Mouse (Mus musculus): ENCODE measurements around the gene Lrrc37a. TPM values are rescaled to one million over a fixed set of nuclear protein-coding genes. Genes with fewer than 3 reads are reported as not detected.
"Not testable (repeated sequence)": the region's sequence is repeated elsewhere in the genome, so short reads cannot be mapped to it uniquely, and the experiment has no call there.

The Lrrc37a gene
- total RNA-seq, 1 experiment = not detected

DNA sequence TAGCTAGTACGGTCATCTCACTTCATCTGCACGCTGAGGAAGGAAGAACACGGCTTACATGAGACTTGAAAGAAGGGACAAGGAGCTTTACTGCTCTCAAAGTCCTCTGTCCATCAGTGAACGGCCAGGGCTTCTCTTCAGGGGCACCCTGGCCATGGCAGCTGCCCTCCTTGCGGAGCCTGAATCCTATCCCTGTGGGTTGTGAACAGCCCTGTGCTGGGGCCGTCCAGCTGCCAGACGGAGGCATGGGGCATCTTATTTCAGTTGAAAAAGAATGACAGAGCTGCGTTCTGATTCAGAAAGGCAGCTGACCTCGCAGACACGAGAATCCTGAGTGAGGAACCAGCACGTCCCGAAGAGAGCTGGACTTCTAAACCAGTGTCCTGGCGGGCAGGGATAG, 95.5 kb downstream of the Lrrc37a start:
- TF ChIP-seq CHD2 (IDR thresholded peaks at IDR 0.05; ENCODE audit: low read depth, low read length) = no peak
- in situ Hi-C loops (cut with MboI; ENCODE audit: low sequenced_read_pairs in 2 of 2, unreplicated experiment in 2 of 2) = no loop called here
- H3K27ac ChIP-seq (ENCODE audit: insufficient read depth, low read depth, low read length, poor library complexity, severe bottlenecking) = no peak overlapping the region
- no peak overlapping the region for H3K4me3 ChIP-seq (ENCODE audit: insufficient read depth in 1 of 2, low read depth in 1 of 2, low read length in 2 of 2, poor library complexity in 1 of 2, severe bottlenecking in 1 of 2)
- peaks cover 2% of the 10 kb centered on the region; the same call in 1 of the 2 replicates for H3K36me3 ChIP-seq (ENCODE audit: control insufficient read depth, insufficient read depth, low read length, poor library complexity, severe bottlenecking)
- H3K9me3 ChIP-seq (ENCODE audit: control insufficient read depth, insufficient read depth, low read depth, low read length) = no peaks in the 10 kb centered on the region
- H3K4me1 ChIP-seq (ENCODE audit: control insufficient read depth in 2 of 2, insufficient read depth in 2 of 2, low read length in 2 of 2, poor library complexity in 1 of 2) = peaks cover 17 to 24% of the 10 kb centered on the region in 2 experiments
- H3K9ac ChIP-seq (ENCODE audit: insufficient read depth, low read depth, low read length, poor library complexity, severe bottlenecking) = no peak overlapping the region
- no peak for DNase-seq (ENCODE audit: low read depth, low spot score)

DNA sequence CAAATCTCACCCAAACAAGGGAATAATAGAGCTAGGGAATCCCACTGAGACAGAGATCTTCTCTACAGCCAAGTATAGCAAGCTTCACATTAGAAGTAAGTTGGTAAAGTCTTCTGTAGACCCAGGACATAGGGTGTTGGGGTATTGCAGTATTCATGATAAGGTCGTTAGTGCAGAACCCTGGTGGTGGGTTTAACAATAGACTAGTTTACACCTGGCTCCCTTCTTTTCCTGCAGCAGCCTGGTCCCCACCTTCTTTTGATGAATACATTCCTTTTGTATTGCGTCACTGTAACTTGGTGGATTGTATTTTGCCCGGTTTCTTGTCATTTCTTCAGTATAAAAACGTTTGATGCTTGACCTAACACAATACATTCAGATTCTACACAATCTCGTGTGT, 97.3 kb downstream of the Lrrc37a start:
- H3K36me3 ChIP-seq (ENCODE audit: control insufficient read depth, insufficient read depth, low read length, poor library complexity, severe bottlenecking); in situ Hi-C loops (cut with MboI; ENCODE audit: low sequenced_read_pairs in 2 of 2, unreplicated experiment in 2 of 2); H3K9me3 ChIP-seq (ENCODE audit: control insufficient read depth, insufficient read depth, low read depth, low read length): not testable (repeated sequence)
- Histone ChIP-seq H3K9ac (ENCODE audit: insufficient read depth, low read depth, low read length, poor library complexity, severe bottlenecking) (peak overlapping the region; percentile 63; the same call in 1 of the 2 replicates), H3K4me3 (ENCODE audit: insufficient read depth in 1 of 2, low read depth in 1 of 2, low read length in 2 of 2, poor library complexity in 1 of 2, severe bottlenecking in 1 of 2) (peak overlapping the region in 1 of 2 experiments; percentile 37; a peak in 2 of 4 replicates), H3K27ac (ENCODE audit: insufficient read depth, low read depth, low read length, poor library complexity, severe bottlenecking) (peak overlapping the region; percentile 97), H3K4me1 (ENCODE audit: control insufficient read depth in 2 of 2, insufficient read depth in 2 of 2, low read length in 2 of 2, poor library complexity in 1 of 2) (peaks cover 15 to 30% of the 10 kb centered on the region in 2 experiments)
- DNase-seq (ENCODE audit: low read depth, low spot score) = peak; percentile 55

DNA sequence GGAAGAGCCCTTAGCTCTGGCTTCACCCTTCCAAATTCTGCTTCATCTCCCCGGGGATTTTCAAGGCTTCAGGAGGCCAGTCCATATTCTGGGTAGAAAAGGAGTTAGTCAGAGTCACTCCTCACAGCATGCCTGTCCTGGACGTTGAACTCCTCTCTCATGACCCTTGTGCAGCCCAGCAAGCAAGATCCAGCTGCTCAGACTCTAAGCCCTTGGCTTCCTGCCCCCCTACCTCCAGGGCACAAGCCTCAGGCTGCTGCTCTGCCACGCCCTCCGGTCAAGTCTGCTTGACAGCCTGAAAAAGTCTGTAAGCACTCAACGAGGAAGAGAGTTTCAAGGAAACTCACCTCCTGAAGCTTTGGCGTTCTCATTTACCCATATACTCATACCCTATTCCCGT, 97.8 kb downstream of the Lrrc37a start:
- DNase-seq (ENCODE audit: low read depth, low spot score) = peak; percentile 66
- H3K27ac ChIP-seq (ENCODE audit: insufficient read depth, low read depth, low read length, poor library complexity, severe bottlenecking) = peak overlapping the region; percentile 94
- no peak overlapping the region for H3K9ac ChIP-seq (ENCODE audit: insufficient read depth, low read depth, low read length, poor library complexity, severe bottlenecking)
- in situ Hi-C loops (cut with MboI; ENCODE audit: low sequenced_read_pairs in 2 of 2, unreplicated experiment in 2 of 2) = no loop called here
- no peak overlapping the region; a peak in 1 of 4 replicates for H3K4me3 ChIP-seq (ENCODE audit: insufficient read depth in 1 of 2, low read depth in 1 of 2, low read length in 2 of 2, poor library complexity in 1 of 2, severe bottlenecking in 1 of 2)
- H3K9me3 ChIP-seq (ENCODE audit: control insufficient read depth, insufficient read depth, low read depth, low read length) = no peaks in the 10 kb centered on the region
- TF ChIP-seq HCFC1 (IDR thresholded peaks at IDR 0.05; ENCODE audit: borderline replicate concordance, insufficient read depth, low read length) = no peak
- H3K4me1 ChIP-seq (ENCODE audit: control insufficient read depth in 2 of 2, insufficient read depth in 2 of 2, low read length in 2 of 2, poor library complexity in 1 of 2) = peaks cover 14 to 30% of the 10 kb centered on the region in 2 experiments
- H3K36me3 ChIP-seq (ENCODE audit: control insufficient read depth, insufficient read depth, low read length, poor library complexity, severe bottlenecking) = peaks cover 11% of the 10 kb centered on the region

DNA sequence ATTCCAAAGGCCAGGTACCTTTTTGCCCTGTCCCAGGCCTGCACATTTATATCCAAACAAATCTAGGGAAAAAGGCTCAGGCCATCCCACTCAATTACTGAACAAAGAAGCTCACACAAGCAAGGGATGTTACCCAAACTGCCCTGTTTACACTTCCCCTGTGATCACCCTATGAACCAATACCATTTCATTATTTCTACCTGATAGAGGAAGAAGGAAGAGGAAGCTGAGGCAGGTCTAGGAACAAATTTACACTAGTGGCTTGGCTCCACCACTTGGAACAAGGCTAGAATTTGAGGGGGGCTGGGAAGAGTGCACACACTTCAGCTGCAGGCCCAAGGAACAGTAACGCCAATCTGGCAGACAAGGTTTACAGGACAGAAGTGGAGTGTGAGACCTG, 98.6 kb downstream of the Lrrc37a start:
- no peak for DNase-seq (ENCODE audit: low read depth, low spot score)
- Histone ChIP-seq H3K4me3 (ENCODE audit: insufficient read depth in 1 of 2, low read depth in 1 of 2, low read length in 2 of 2, poor library complexity in 1 of 2, severe bottlenecking in 1 of 2) (no peak overlapping the region), H3K27ac (ENCODE audit: insufficient read depth, low read depth, low read length, poor library complexity, severe bottlenecking) (peak overlapping the region; percentile 94), H3K9ac (ENCODE audit: insufficient read depth, low read depth, low read length, poor library complexity, severe bottlenecking) (no peak overlapping the region; the same call in 1 of the 2 replicates), H3K9me3 (ENCODE audit: control insufficient read depth, insufficient read depth, low read depth, low read length) (no peaks in the 10 kb centered on the region), H3K36me3 (ENCODE audit: control insufficient read depth, insufficient read depth, low read length, poor library complexity, severe bottlenecking) (peaks cover 12% of the 10 kb centered on the region), H3K4me1 (ENCODE audit: control insufficient read depth in 2 of 2, insufficient read depth in 2 of 2, low read length in 2 of 2, poor library complexity in 1 of 2) (peaks cover 11 to 26% of the 10 kb centered on the region in 2 experiments)
- in situ Hi-C loops (cut with MboI; ENCODE audit: low sequenced_read_pairs in 2 of 2, unreplicated experiment in 2 of 2) = no loop called here
- no peak for TF ChIP-seq MAFK (IDR thresholded peaks at IDR 0.05; ENCODE audit: insufficient read depth, low read depth, low read length)
- TF ChIP-seq ZNF384 (IDR thresholded peaks at IDR 0.05; ENCODE audit: low read depth, low read length) = no peak
- TF ChIP-seq CHD2 (IDR thresholded peaks at IDR 0.05; ENCODE audit: low read depth, low read length) = no peak
- no peak for TF ChIP-seq ZC3H11A (IDR thresholded peaks at IDR 0.05; ENCODE audit: borderline replicate concordance, low read depth, low read length)
- no peak for TF ChIP-seq HCFC1 (IDR thresholded peaks at IDR 0.05; ENCODE audit: borderline replicate concordance, insufficient read depth, low read length)

DNA sequence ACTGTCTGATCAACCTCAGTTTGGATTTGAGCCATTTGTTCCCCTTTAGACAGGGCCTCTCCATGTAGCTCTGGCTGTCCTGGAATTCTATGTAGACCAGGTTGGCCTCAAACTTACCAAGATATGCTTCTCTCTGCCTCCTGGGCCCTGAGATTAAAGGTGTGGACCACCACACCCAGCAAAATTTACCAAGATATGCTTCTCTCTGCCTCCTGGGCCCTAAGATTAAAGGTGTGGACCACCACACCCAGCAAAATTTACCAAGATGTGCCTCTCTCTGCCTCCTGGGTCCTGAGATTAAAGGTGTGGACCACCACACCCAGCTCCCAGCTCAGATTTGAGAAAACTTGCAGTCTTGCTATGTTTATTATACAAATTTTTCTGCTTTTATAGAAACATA, 99.8 kb downstream of the Lrrc37a start:
- peaks cover 12% of the 10 kb centered on the region for H3K36me3 ChIP-seq (ENCODE audit: control insufficient read depth, insufficient read depth, low read length, poor library complexity, severe bottlenecking)
- H3K9ac ChIP-seq (ENCODE audit: insufficient read depth, low read depth, low read length, poor library complexity, severe bottlenecking) = no peak overlapping the region
- peaks cover 11 to 20% of the 10 kb centered on the region in 2 experiments for H3K4me1 ChIP-seq (ENCODE audit: control insufficient read depth in 2 of 2, insufficient read depth in 2 of 2, low read length in 2 of 2, poor library complexity in 1 of 2)
- no peaks in the 10 kb centered on the region for H3K9me3 ChIP-seq (ENCODE audit: control insufficient read depth, insufficient read depth, low read depth, low read length)
- H3K4me3 ChIP-seq (ENCODE audit: insufficient read depth in 1 of 2, low read depth in 1 of 2, low read length in 2 of 2, poor library complexity in 1 of 2, severe bottlenecking in 1 of 2) = no peak overlapping the region
- TF ChIP-seq CHD2 (IDR thresholded peaks at IDR 0.05; ENCODE audit: low read depth, low read length) = no peak
- TF ChIP-seq ZNF384 (IDR thresholded peaks at IDR 0.05; ENCODE audit: low read depth, low read length) = no peak
- no peak for TF ChIP-seq MAFK (IDR thresholded peaks at IDR 0.05; ENCODE audit: insufficient read depth, low read depth, low read length)
- no peak for TF ChIP-seq HCFC1 (IDR thresholded peaks at IDR 0.05; ENCODE audit: borderline replicate concordance, insufficient read depth, low read length)
- no peak for TF ChIP-seq ZC3H11A (IDR thresholded peaks at IDR 0.05; ENCODE audit: borderline replicate concordance, low read depth, low read length)
- peak overlapping the region; percentile 84; the same call in 1 of the 2 replicates for H3K27ac ChIP-seq (ENCODE audit: insufficient read depth, low read depth, low read length, poor library complexity, severe bottlenecking)
- DNase-seq (ENCODE audit: low read depth, low spot score) = no peak
- in situ Hi-C loops (cut with MboI; ENCODE audit: low sequenced_read_pairs in 2 of 2, unreplicated experiment in 2 of 2) = no loop called here
